Mouse (Mus musculus) spleen, adult 12 weeks (tissue): ENCODE data around the gene Vmn1r127.
"Not testable (repeated sequence)": the region's sequence is repeated elsewhere in the genome, so short reads cannot be mapped to it uniquely, and the experiment has no call there.

Experiments used
- DNase-seq: peaks from one replicate; pipeline ENCODE4 v3.0.0; 2022; ENCODE audit warnings: low spot score

The Vmn1r127 gene

GRCm38 (mm10) chr7:21319761-21320160 lies at the start of gene Vmn1r127:
Gene Vmn1r127 (minus strand): TSS chr7:21319861.
- DNase-seq, result not testable (repeated sequence)

- DNase-seq, result not testable (repeated sequence)
These were observed 41.5 kb upstream of the Vmn1r127 start, which contains the start of gene Vmn1r129 for GRCm38 (mm10) chr7:21361191-21361590. Gene Vmn1r129 (minus strand): TSS chr7:21361291.

GRCm38 (mm10) chr7:21349073-21349472 lies 29.4 kb upstream of the Vmn1r127 start, which contains the start of gene Vmn1r128:
Gene Vmn1r128 (plus strand): TSS chr7:21349373.
- DNase-seq, result not testable (repeated sequence)

- DNase-seq, result not testable (repeated sequence)
These were observed 18.3 kb downstream of the Vmn1r127 start, which contains the start of gene Vmn1r126 for GRCm38 (mm10) chr7:21301367-21301766. Gene Vmn1r126 (minus strand): TSS chr7:21301467.

- DNase-seq, result not testable (repeated sequence)
These were observed 47.8 kb downstream of the Vmn1r127 start, which contains the start of gene Vmn1r125 for GRCm38 (mm10) chr7:21271879-21272278. Gene Vmn1r125 (plus strand): TSS chr7:21272179.
